Mouse (Mus musculus) forebrain, embryonic 12.5 days (tissue): Measurements from ENCODE around the gene Hes6. TPM values are rescaled to one million over a fixed set of nuclear protein-coding genes. Genes with fewer than 3 reads are reported as not detected.

Experiments
- polyA plus RNA-seq: library from polyadenylated mRNA; unstranded; fragments of >200 nt; fragmentation: Nextera tagmentation; extraction: Ambion mirVana; gene quantifications from 2 replicates; pipeline ENCODE4 v1.2.1, GENCODE M21; 2016

Hes6 gene
- polyA plus RNA-seq, 1 experiment from 2014 or later = 297 TPM

Other genes with a start within 250 kb of the Hes6 start
- gene Ramp1, start 234.2 kb downstream of the Hes6 start, polyA plus RNA-seq = 0.10 and 0.26 TPM in 2 replicates
- 75.9 and 78.9 TPM in 2 replicates for gene Ube2f, start 163.7 kb downstream of the Hes6 start, polyA plus RNA-seq
- 11.1 and 12.0 TPM in 2 replicates for gene Scly, start 115.7 kb downstream of the Hes6 start, polyA plus RNA-seq
- gene Espnl, start 92.0 kb downstream of the Hes6 start, polyA plus RNA-seq = 0.04 and 0.10 TPM in 2 replicates
- 0.08 and 0.10 TPM in 2 replicates for gene Klhl30, start 63.0 kb downstream of the Hes6 start, polyA plus RNA-seq
- gene Erfe, start 47.6 kb downstream of the Hes6 start, polyA plus RNA-seq = 0.90 and 0.95 TPM in 2 replicates
- 153 and 163 TPM in 2 replicates for gene Ilkap, start 15.2 kb downstream of the Hes6 start, polyA plus RNA-seq
- 3.7 and 3.9 TPM in 2 replicates for gene Per2, start 45.3 kb upstream of the Hes6 start, polyA plus RNA-seq
- gene Traf3ip1, start 80.6 kb upstream of the Hes6 start, polyA plus RNA-seq = 12.1 and 13.9 TPM in 2 replicates
- gene Asb1, start 126.5 kb upstream of the Hes6 start, polyA plus RNA-seq = 17.0 and 17.1 TPM in 2 replicates